Mouse (Mus musculus) limb, embryonic 14.5 days (tissue): ENCODE data around the gene Mrgprb5. TPM values are rescaled to one million over a fixed set of nuclear protein-coding genes. Genes with fewer than 3 reads are reported as not detected.
"Not testable (repeated sequence)": the region's sequence is repeated elsewhere in the genome, so short reads cannot be mapped to it uniquely, and the experiment has no call there.

Source experiments
- ATAC-seq: fragments of 200-750 bp; cut with Nextera tagmentation; 2 replicates; pipeline ENCODE4 v1.8.0; 2017; ENCODE audit warnings: low read depth, moderate number of reproducible peaks, moderate TSS enrichment; ENCODE audit not compliant: low FRiP score
- DNase-seq: peaks from one replicate; pipeline ENCODE4 v3.0.0-alpha.2; 2015; ENCODE audit warnings: low spot score
- H3K27ac ChIP-seq: fragments of 300-500 bp; sonication (generic); replicated peaks from 2 replicates; pipeline ENCODE4 v1.5.1; 2014; ENCODE audit warnings: low read depth, mild to moderate bottlenecking, low read length, moderate library complexity, mixed read lengths
- H3K27me3 ChIP-seq: fragments of 300-500 bp; sonication (generic); 2 replicates; pipeline ENCODE4 v1.6.1; 2014; ENCODE audit warnings: low read length, mixed read lengths; ENCODE audit not compliant: control insufficient read depth, insufficient read depth
- H3K36me3 ChIP-seq: fragments of 300-500 bp; sonication (generic); 2 replicates; pipeline ENCODE4 v1.6.1; 2014; ENCODE audit warnings: mild to moderate bottlenecking, low read length, moderate library complexity, mixed read lengths; ENCODE audit not compliant: control insufficient read depth, insufficient read depth
- H3K4me1 ChIP-seq: fragments of 300-500 bp; sonication (generic); 2 replicates; pipeline ENCODE4 v1.6.1; 2014; ENCODE audit warnings: antibody characterized with exemption, low read length, mixed read lengths; ENCODE audit not compliant: control insufficient read depth, insufficient read depth
- H3K4me2 ChIP-seq: fragments of 300-500 bp; sonication (generic); replicated peaks from 2 replicates; pipeline ENCODE4 v1.6.1; 2014; ENCODE audit warnings: low read depth, mild to moderate bottlenecking, low read length, moderate library complexity; ENCODE audit not compliant: severe bottlenecking
- H3K4me3 ChIP-seq: fragments of 300-500 bp; sonication (generic); replicated peaks from 2 replicates; pipeline ENCODE4 v1.5.1; 2014; ENCODE audit warnings: low read length
- H3K9ac ChIP-seq: fragments of 300-500 bp; sonication (generic); 2 replicates; pipeline ENCODE4 v1.6.1; 2014; ENCODE audit warnings: mild to moderate bottlenecking, low read depth, low read length, moderate library complexity; ENCODE audit not compliant: severe bottlenecking
- H3K9me3 ChIP-seq: fragments of 300-500 bp; sonication (generic); 2 replicates; pipeline ENCODE4 v1.6.1; 2016; ENCODE audit warnings: low read length; ENCODE audit not compliant: control insufficient read depth
- POLR2A ChIP-seq: fragments of 200-500 bp; IDR thresholded peaks from 2 replicates; pipeline ENCODE4 v1.8.0; 2012; ENCODE audit warnings: inconsistent platforms, mild to moderate bottlenecking, moderate library complexity, borderline replicate concordance; ENCODE audit not compliant: insufficient read depth, insufficient read length; ENCODE audit errors: extremely low read depth
- WGBS: fragments of 180-500 bp; shearing (Covaris S2); extraction: QIAGEN DNeasy Blood & Tissue Kit; methylation state at CpG from one replicate; pipeline ENCODE4 v1.1.7; 2014; 5-methylcytosine and 5-hydroxymethylcytosine counted together
- polyA plus RNA-seq, 2 experiments: library from polyadenylated mRNA; depleted of rRNA in 1 of 2; stranded (reverse) in 1 of 2; unstranded in 1 of 2; fragments of >200 nt; fragmentation: Nextera tagmentation in 1 of 2; extraction: Ambion mirVana in 1 of 2; gene quantifications; 2 replicates each; pipeline versions ENCODE4 v1.2.1 to v1.2.3; 2012 to 2014

Gene Mrgprb5
- polyA plus RNA-seq, 2 experiments: not detected

GRCm38 (mm10) chr7:48132674-48133073 is 36.1 kb downstream of the Mrgprb5 start:
- no peak for TF ChIP-seq POLR2A
- H3K27me3 ChIP-seq: no peaks in the 10 kb centered on the region
- no peak overlapping the region for H3K9ac ChIP-seq
- H3K4me1 ChIP-seq: no peaks in the 10 kb centered on the region
- ATAC-seq (no peak), DNase-seq (no peak)
- no peak overlapping the region for H3K27ac ChIP-seq
- H3K4me3 ChIP-seq: no peak overlapping the region
- H3K36me3 ChIP-seq: no peaks in the 10 kb centered on the region
- no peak overlapping the region for H3K4me2 ChIP-seq
- H3K9me3 ChIP-seq: no peaks in the 10 kb centered on the region
- WGBS: 66% methylated on average over 4 of the region's 4 CpGs

- not testable (repeated sequence) for ATAC-seq, H3K9me3 ChIP-seq, DNase-seq, H3K4me1 ChIP-seq, H3K36me3 ChIP-seq, H3K27me3 ChIP-seq
- Histone ChIP-seq H3K27ac (peak overlapping the region; percentile 77), H3K4me2 (peak overlapping the region; percentile 36; the same call in 1 of the 2 replicates), H3K4me3 (peak overlapping the region; percentile 35), H3K9ac (peak overlapping the region; percentile 58; the same call in 1 of the 2 replicates)
- WGBS: 0% methylated on average over 4 of the region's 7 CpGs
Observed at GRCm38 (mm10) chr7:48132247-48132646, 36.6 kb downstream of the Mrgprb5 start.

GRCm38 (mm10) chr7:48131820-48132219 is 37.0 kb downstream of the Mrgprb5 start:
- Histone ChIP-seq H3K9ac (peak overlapping the region; percentile 58; the same call in 1 of the 2 replicates), H3K27ac (peak overlapping the region; percentile 77), H3K4me3 (peak overlapping the region; percentile 35), H3K4me2 (peak overlapping the region; percentile 36)
- WGBS: 7% methylated on average over 10 of the region's 14 CpGs
- not testable (repeated sequence) for H3K9me3 ChIP-seq, H3K27me3 ChIP-seq, H3K4me1 ChIP-seq, ATAC-seq, H3K36me3 ChIP-seq
- DNase-seq: peak; percentile 58

GRCm38 (mm10) chr7:48123806-48124205 is 45.0 kb downstream of the Mrgprb5 start:
- Histone ChIP-seq H3K27ac (no peak overlapping the region), H3K9ac (no peak overlapping the region), H3K9me3 (no peaks in the 10 kb centered on the region), H3K4me1 (no peaks in the 10 kb centered on the region), H3K4me3 (no peak overlapping the region), H3K27me3 (no peaks in the 10 kb centered on the region), H3K36me3 (no peaks in the 10 kb centered on the region), H3K4me2 (no peak overlapping the region)
- TF ChIP-seq POLR2A: no peak
- ATAC-seq: no peak
- WGBS: 72% methylated on average over 5 of the region's 5 CpGs
- no peak for DNase-seq

Other genes with a start within 250 kb of the Mrgprb5 start
- gene Mrgpra4, start 186.9 kb downstream of the Mrgprb5 start, polyA plus RNA-seq (2012; rRNA removed): not detected in 2 replicates
- gene Mrgpra4, start 186.9 kb downstream of the Mrgprb5 start, polyA plus RNA-seq (2014; fragmentation: Nextera tagmentation; extraction: Ambion mirVana): not detected in 2 replicates
- not detected in 2 replicates for gene Mrgprx1, start 141.4 kb downstream of the Mrgprb5 start, polyA plus RNA-seq (2012; rRNA removed)
- gene Mrgprx1, start 141.4 kb downstream of the Mrgprb5 start, polyA plus RNA-seq (2014; fragmentation: Nextera tagmentation; extraction: Ambion mirVana): not detected in 2 replicates
- gene Mrgprb4, start 30.3 kb upstream of the Mrgprb5 start, polyA plus RNA-seq (2012; rRNA removed): not detected in 2 replicates
- gene Mrgprb4, start 30.3 kb upstream of the Mrgprb5 start, polyA plus RNA-seq (2014; fragmentation: Nextera tagmentation; extraction: Ambion mirVana): not detected in 2 replicates
- gene Mrgprb8, start 219.5 kb upstream of the Mrgprb5 start, polyA plus RNA-seq (2012; rRNA removed): not detected in 2 replicates
- gene Mrgprb8, start 219.5 kb upstream of the Mrgprb5 start, polyA plus RNA-seq (2014; fragmentation: Nextera tagmentation; extraction: Ambion mirVana): not detected in 2 replicates